9 mouse cellular contexts compared by ENCODE assay signal in the genomic region with DNA sequence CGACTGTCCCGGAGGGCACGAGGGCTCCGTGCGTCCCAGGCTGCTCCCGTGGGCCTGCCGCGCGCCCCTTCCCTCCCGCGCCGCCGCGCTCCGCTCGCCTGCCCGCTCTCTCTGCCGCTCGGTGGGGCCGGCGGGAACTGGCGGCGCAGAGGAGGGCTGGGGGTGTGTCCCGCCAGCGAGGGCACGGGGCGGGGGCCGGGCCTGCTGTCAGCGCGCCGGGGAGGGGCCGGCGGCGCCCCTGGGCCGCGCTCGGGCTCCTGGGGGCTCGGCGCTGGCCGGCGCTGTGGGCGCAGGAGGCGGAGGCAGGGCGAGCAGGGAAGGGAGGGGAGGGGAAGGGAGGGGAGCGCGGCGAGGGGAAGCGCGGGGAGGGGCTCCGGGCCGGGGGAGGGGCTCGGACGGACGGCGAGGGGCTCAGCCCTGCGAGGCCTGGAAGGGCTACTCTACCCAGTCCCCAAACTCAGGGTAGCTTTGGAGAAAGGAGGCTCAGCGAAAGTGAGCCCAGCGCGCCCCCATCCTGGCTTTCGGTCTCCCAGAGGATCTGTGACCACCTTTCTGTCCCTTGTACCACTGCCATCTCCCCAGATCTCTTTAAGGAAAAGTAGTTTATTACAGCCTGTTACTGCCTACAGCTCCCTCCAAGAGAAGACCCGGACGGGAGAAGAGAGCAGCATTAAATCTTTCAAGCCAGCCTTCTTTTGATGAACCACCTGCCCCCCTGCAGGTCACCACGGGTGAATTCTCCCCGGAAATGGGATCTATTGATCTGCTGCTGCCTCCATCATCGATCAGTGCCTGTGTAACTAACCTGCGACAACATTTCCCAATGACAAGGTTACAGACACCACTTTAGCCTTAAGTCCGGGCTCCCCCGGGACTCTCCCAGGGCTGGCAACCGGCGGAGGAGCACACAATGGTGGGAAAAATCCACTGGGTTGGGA. TPM values are rescaled to one million over a fixed set of nuclear protein-coding genes. Genes with fewer than 3 reads are reported as not detected.
DNase-seq lines count a peak whose midpoint lies in the region; ATAC-seq and TF ChIP-seq lines count a peak whose summit lies in the region.
"Had no signal": no experiment of that assay in that cellular context is flagged by ENCODE, and none has a peak within 500 bp of the region (broad histone marks: within the 10 kb centered on the region; RNA-seq: fewer than 3 reads in every experiment).

A gene (minus strand): TSS at position 98 of the 938 bp plus-strand sequence.

- peak within 1 kb of the TSS; percentile 84 for H3K4me3 ChIP-seq in kidney, embryonic 14.5 days (ENCODE audit: low read length)
- H3K4me3 ChIP-seq in hindbrain, embryonic 15.5 days: peak within 1 kb of the TSS; percentile 67
- H3K4me3 ChIP-seq in limb, embryonic 14.5 days (replicated peaks; ENCODE audit: low read length): peak within 1 kb of the TSS; percentile 82
- H3K4me3 ChIP-seq in midbrain, embryonic 16.5 days (ENCODE audit: low read depth, low read length): peak within 1 kb of the TSS; percentile 80

- peaks cover 20% of the 10 kb centered on the region for H3K4me1 ChIP-seq in kidney, embryonic 14.5 days (ENCODE audit: control insufficient read depth, insufficient read depth, low read length)
- H3K4me1 ChIP-seq in hindbrain, embryonic 15.5 days (replicated peaks): peaks cover 28% of the 10 kb centered on the region
- peaks cover 12% of the 10 kb centered on the region for H3K4me1 ChIP-seq in limb, embryonic 14.5 days (ENCODE audit: control insufficient read depth, insufficient read depth, low read length)
- H3K4me1 ChIP-seq in midbrain, embryonic 16.5 days (ENCODE audit: control insufficient read depth, insufficient read depth, low read length): peaks cover 12% of the 10 kb centered on the region; the same call in 1 of the 2 replicates

- no peak for TF ChIP-seq POLR2A in limb, embryonic 14.5 days (IDR thresholded peaks at IDR 0.05; ENCODE audit: borderline replicate concordance, extremely low read depth, insufficient read depth, insufficient read length)

- ATAC-seq in kidney, embryonic 14.5 days (ENCODE audit: low FRiP score, low TSS enrichment): peak; percentile 94
- ATAC-seq in hindbrain, embryonic 15.5 days (ENCODE audit: low FRiP score, low read depth): peak; percentile 76
- ATAC-seq in limb, embryonic 14.5 days (ENCODE audit: low FRiP score, low read depth): peak; percentile 86
- ATAC-seq in midbrain, embryonic 16.5 days: peak; percentile 81

- no peak for DNase-seq in kidney, adult 11 months
- peak; percentile 30 to 49 for DNase-seq in adrenal gland, postnatal 4 days (ENCODE audit: low spot score in 2 of 2)
- DNase-seq in gastrocnemius, postnatal 10 days: peak; percentile 69
- DNase-seq in limb, embryonic 14.5 days (ENCODE audit: low spot score): peak; percentile 65
- peak; percentile 81 for DNase-seq in thymus, postnatal 4 days

- H3K27ac ChIP-seq in kidney, embryonic 14.5 days (ENCODE audit: low read depth, low read length): peak within 1 kb of the TSS; percentile 85
- peak within 1 kb of the TSS; percentile 60 for H3K27ac ChIP-seq in hindbrain, embryonic 15.5 days (replicated peaks)
- peak within 1 kb of the TSS; percentile 79 for H3K27ac ChIP-seq in limb, embryonic 14.5 days (replicated peaks; ENCODE audit: low read depth, low read length)
- peak within 1 kb of the TSS; percentile 73 for H3K27ac ChIP-seq in midbrain, embryonic 16.5 days (ENCODE audit: low read length)

- WGBS in kidney, embryonic 14.5 days: 1% methylated on average over 66 of the region's 70 CpGs
- WGBS in hindbrain, embryonic 15.5 days: 1% methylated on average over 45 of the region's 70 CpGs
- 1% methylated on average over 43 of the region's 70 CpGs for WGBS in limb, embryonic 14.5 days
- WGBS in midbrain, embryonic 16.5 days: under 1% methylated on average over 49 of the region's 70 CpGs

- no peaks in the 10 kb centered on the region for H3K9me3 ChIP-seq in kidney, embryonic 14.5 days (ENCODE audit: control insufficient read depth, low read length)
- H3K9me3 ChIP-seq in hindbrain, embryonic 15.5 days: no peaks in the 10 kb centered on the region
- H3K9me3 ChIP-seq in limb, embryonic 14.5 days (ENCODE audit: control insufficient read depth, low read length): no peaks in the 10 kb centered on the region
- H3K9me3 ChIP-seq in midbrain, embryonic 16.5 days (replicated peaks; ENCODE audit: control insufficient read depth, low read length, poor library complexity, severe bottlenecking): no peaks in the 10 kb centered on the region
- H3K9me3 ChIP-seq: G1E had no signal

- no peaks in the 10 kb centered on the region for H3K27me3 ChIP-seq in kidney, embryonic 14.5 days (ENCODE audit: control insufficient read depth, insufficient read depth, low read length)
- H3K27me3 ChIP-seq in hindbrain, embryonic 15.5 days: no peaks in the 10 kb centered on the region
- no peaks in the 10 kb centered on the region for H3K27me3 ChIP-seq in limb, embryonic 14.5 days (ENCODE audit: control insufficient read depth, insufficient read depth, low read length)
- 0 out of 2 replicates have a peak, but pooled peaks cover 3% of the 10 kb centered on the region for H3K27me3 ChIP-seq in midbrain, embryonic 16.5 days (ENCODE audit: control insufficient read depth, insufficient read depth, low read depth, low read length)

- H3K4me2 ChIP-seq in kidney, embryonic 14.5 days (replicated peaks; ENCODE audit: low read depth, low read length): peak within 1 kb of the TSS; percentile 78
- H3K4me2 ChIP-seq in hindbrain, embryonic 15.5 days: peak within 1 kb of the TSS; percentile 76
- peak within 1 kb of the TSS; percentile 91 for H3K4me2 ChIP-seq in limb, embryonic 14.5 days (replicated peaks; ENCODE audit: low read depth, low read length, severe bottlenecking)
- peak within 1 kb of the TSS; percentile 75 for H3K4me2 ChIP-seq in midbrain, embryonic 16.5 days (ENCODE audit: low read length)

- H3K36me3 ChIP-seq in kidney, embryonic 14.5 days (ENCODE audit: control insufficient read depth, insufficient read depth, low read length): no peaks in the 10 kb centered on the region; the same call in 1 of the 2 replicates
- no peaks in the 10 kb centered on the region for H3K36me3 ChIP-seq in hindbrain, embryonic 15.5 days
- no peaks in the 10 kb centered on the region for H3K36me3 ChIP-seq in limb, embryonic 14.5 days (ENCODE audit: control insufficient read depth, insufficient read depth, low read length)
- H3K36me3 ChIP-seq in midbrain, embryonic 16.5 days (ENCODE audit: control insufficient read depth, insufficient read depth, low read length): no peaks in the 10 kb centered on the region
- H3K36me3 ChIP-seq: G1E had no signal

- peak within 1 kb of the TSS; percentile 87 for H3K9ac ChIP-seq in kidney, embryonic 14.5 days (ENCODE audit: low read depth, low read length)
- peak within 1 kb of the TSS; percentile 69 for H3K9ac ChIP-seq in hindbrain, embryonic 15.5 days
- peak within 1 kb of the TSS; percentile 89 for H3K9ac ChIP-seq in limb, embryonic 14.5 days (ENCODE audit: low read depth, low read length, severe bottlenecking)
- peak within 1 kb of the TSS; percentile 88 for H3K9ac ChIP-seq in midbrain, embryonic 16.5 days (ENCODE audit: low read depth, low read length)

RNA-seq across cellular contexts. Expression of the gene that starts here (rescaled TPM):
- polyA plus RNA-seq in kidney, embryonic 14.5 days (2014; fragmentation: Nextera tagmentation; extraction: Ambion mirVana): 8.7 and 9.6 TPM in 2 replicates
- 10 to 100 TPM; 81.7 to 88.7 TPM for total RNA-seq in adrenal gland, postnatal 4 days (2021)
- total RNA-seq in gastrocnemius, postnatal 10 days (2021): 10 to 100 TPM; 79.8 to 85.6 TPM
- 2.3 and 2.4 TPM in 2 replicates for polyA plus RNA-seq in hindbrain, embryonic 15.5 days (2015; fragmentation: Nextera tagmentation; extraction: Ambion mirVana)
- polyA plus RNA-seq in limb, embryonic 14.5 days (2012; rRNA removed): 61.7 and 66.8 TPM in 2 replicates
- polyA plus RNA-seq in limb, embryonic 14.5 days (2014; fragmentation: Nextera tagmentation; extraction: Ambion mirVana): 17.1 and 19.8 TPM in 2 replicates
- 1.5 and 1.8 TPM in 2 replicates for polyA plus RNA-seq in midbrain, embryonic 16.5 days (2015; fragmentation: Nextera tagmentation; extraction: Ambion mirVana)
- polyA plus RNA-seq: G1E had no signal
